Mouse (Mus musculus) liver, embryonic 14.5 days (tissue): Measurements from ENCODE around the gene Prkn. TPM values are rescaled to one million over a fixed set of nuclear protein-coding genes. Genes with fewer than 3 reads are reported as not detected.

Experiments used
- ATAC-seq: fragments of 200-750 bp; cut with Nextera tagmentation; 2 replicates; pipeline ENCODE4 v1.8.0; 2017; ENCODE audit warnings: moderate number of reproducible peaks, mild to moderate bottlenecking, moderate library complexity; ENCODE audit not compliant: insufficient read depth
- DNase-seq, 3 experiments: peaks; one replicate each; pipeline ENCODE4 v3.0.0-alpha.2; 2012 to 2013; ENCODE audit warnings: low read depth in 3 of 3, low spot score in 3 of 3
- H3K27ac ChIP-seq: fragments of 300-500 bp; sonication (generic); 2 replicates; pipeline ENCODE4 v1.5.1; 2014; ENCODE audit warnings: moderate library complexity, mild to moderate bottlenecking, control low read depth, inconsistent platforms
- H3K27me3 ChIP-seq: fragments of 300-500 bp; sonication (generic); 2 replicates; pipeline ENCODE4 v1.6.1; 2014; ENCODE audit warnings: mild to moderate bottlenecking, low read length, moderate library complexity; ENCODE audit not compliant: control insufficient read depth, insufficient read depth
- H3K36me3 ChIP-seq: fragments of 300-500 bp; sonication (generic); replicated peaks from 2 replicates; pipeline ENCODE4 v1.6.1; 2014; ENCODE audit warnings: low read depth; ENCODE audit not compliant: control insufficient read depth, insufficient read depth
- H3K4me1 ChIP-seq, 2 experiments: fragments of 200-500 bp in 1 of 2; fragments of 300-500 bp in 1 of 2; sonication (generic) in 1 of 2; replicated peaks; 2 replicates each; pipeline ENCODE4 v1.6.1; 2012 to 2014; ENCODE audit warnings: antibody characterized with exemption in 1 of 2, inconsistent platforms in 1 of 2, low read length in 1 of 2; ENCODE audit not compliant: control insufficient read depth in 2 of 2, insufficient read depth in 2 of 2
- H3K4me2 ChIP-seq: fragments of 300-500 bp; sonication (generic); 2 replicates; pipeline ENCODE4 v1.6.1; 2014; ENCODE audit warnings: low read depth, mild to moderate bottlenecking, control low read depth, moderate library complexity
- H3K4me3 ChIP-seq, 2 experiments: fragments of 200-500 bp in 1 of 2; fragments of 300-500 bp in 1 of 2; sonication (generic) in 1 of 2; 2 replicates each; pipeline ENCODE4 v1.5.1; 2012 to 2014; ENCODE audit warnings: low read depth in 2 of 2, low read length in 2 of 2, mild to moderate bottlenecking in 2 of 2, control low read depth in 1 of 2, inconsistent platforms in 1 of 2, moderate library complexity in 1 of 2; ENCODE audit not compliant: insufficient read depth in 1 of 2
- H3K9ac ChIP-seq: fragments of 300-500 bp; sonication (generic); replicated peaks from 2 replicates; pipeline ENCODE4 v1.6.1; 2014; ENCODE audit warnings: mild to moderate bottlenecking, control low read depth, moderate library complexity
- H3K9me3 ChIP-seq: fragments of 300-500 bp; sonication (generic); 2 replicates; pipeline ENCODE4 v1.6.1; 2016; ENCODE audit warnings: low read length, mixed read lengths; ENCODE audit not compliant: control insufficient read depth
- CTCF ChIP-seq: IDR thresholded peaks from 2 replicates; pipeline ENCODE4 v1.5.1; 2016; ENCODE audit warnings: antibody characterized with exemption, low read depth, control low read depth
- EP300 ChIP-seq: IDR thresholded peaks from 2 replicates; pipeline ENCODE4 v1.6.1; 2016; ENCODE audit warnings: antibody characterized with exemption, low read depth
- WGBS: fragments of 180-500 bp; shearing (Covaris S2); extraction: QIAGEN DNeasy Blood & Tissue Kit; methylation state at CpG from one replicate; pipeline ENCODE4 v1.1.7; 2014; ENCODE audit not compliant: insufficient replicate concordance; 5-methylcytosine and 5-hydroxymethylcytosine counted together
- polyA plus RNA-seq, 2 experiments: library from polyadenylated mRNA; depleted of rRNA in 1 of 2; stranded (reverse) in 1 of 2; unstranded in 1 of 2; fragments of >200 nt; fragmentation: Nextera tagmentation in 1 of 2; extraction: Ambion mirVana in 1 of 2; gene quantifications; 2 replicates each; pipeline versions ENCODE4 v1.2.1 to v1.2.3; 2012 to 2014

Prkn gene
- polyA plus RNA-seq, 2 experiments = 0.17 to 0.61 TPM

DNA sequence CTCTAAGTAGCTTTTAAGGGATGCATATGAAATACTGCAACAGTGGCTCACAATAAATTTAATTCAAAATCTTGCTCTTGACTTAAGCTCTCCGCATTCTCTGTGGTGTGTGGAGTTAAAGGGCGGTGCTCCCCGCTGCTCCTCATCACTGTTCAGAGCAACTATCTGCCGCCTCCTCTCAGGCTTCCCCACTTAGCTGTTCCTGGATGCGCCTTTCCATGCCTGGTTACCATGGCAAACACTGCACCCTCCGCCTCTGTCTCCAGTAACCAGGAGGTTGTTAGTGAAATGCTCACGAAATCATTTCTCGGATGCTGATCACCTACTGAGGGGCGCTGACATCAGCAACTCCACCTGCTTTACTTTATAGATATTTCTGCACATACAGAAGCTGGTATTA is 1080.8 kb downstream of the Prkn start:
- DNase-seq = no peak
- no peak for ATAC-seq
- no peak overlapping the region for H3K9ac ChIP-seq
- no peak overlapping the region for H3K27ac ChIP-seq
- H3K9me3 ChIP-seq = no peaks in the 10 kb centered on the region
- H3K27me3 ChIP-seq = no peaks in the 10 kb centered on the region
- no peak overlapping the region for H3K4me3 ChIP-seq
- H3K36me3 ChIP-seq = no peaks in the 10 kb centered on the region
- no peak for TF ChIP-seq EP300
- TF ChIP-seq CTCF = no peak
- no peak overlapping the region for H3K4me2 ChIP-seq
- 66% methylated on average over 9 of the region's 9 CpGs for WGBS
- H3K4me1 ChIP-seq = no peaks in the 10 kb centered on the region

DNA sequence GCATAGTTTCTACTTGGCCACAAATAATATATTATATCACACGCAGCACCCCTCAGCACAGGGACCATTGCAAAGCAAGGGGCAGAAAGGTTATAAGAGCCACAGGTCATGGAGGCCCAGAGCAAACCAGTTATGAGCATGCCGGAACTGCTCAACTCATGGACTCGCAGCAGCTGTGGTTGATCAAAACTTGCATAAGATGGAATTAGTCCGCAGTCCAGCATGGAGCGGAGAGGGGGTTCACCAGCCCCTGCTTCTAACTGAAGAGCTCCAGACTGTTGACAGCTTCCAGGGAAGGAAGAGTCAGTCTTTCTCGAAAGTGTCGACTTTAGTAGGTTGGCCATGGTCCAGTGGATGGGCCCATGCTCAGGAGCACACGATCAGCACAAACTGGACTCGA is 1083.8 kb downstream of the Prkn start:
- Histone ChIP-seq H3K4me3 (no peak overlapping the region), H3K9me3 (no peaks in the 10 kb centered on the region), H3K36me3 (no peaks in the 10 kb centered on the region), H3K4me1 (no peaks in the 10 kb centered on the region), H3K4me2 (no peak overlapping the region), H3K27ac (no peak overlapping the region), H3K9ac (no peak overlapping the region), H3K27me3 (no peaks in the 10 kb centered on the region)
- WGBS = 74% methylated on average over 9 of the region's 9 CpGs
- TF ChIP-seq CTCF = no peak
- no peak for TF ChIP-seq EP300
- DNase-seq = no peak
- no peak for ATAC-seq

DNA sequence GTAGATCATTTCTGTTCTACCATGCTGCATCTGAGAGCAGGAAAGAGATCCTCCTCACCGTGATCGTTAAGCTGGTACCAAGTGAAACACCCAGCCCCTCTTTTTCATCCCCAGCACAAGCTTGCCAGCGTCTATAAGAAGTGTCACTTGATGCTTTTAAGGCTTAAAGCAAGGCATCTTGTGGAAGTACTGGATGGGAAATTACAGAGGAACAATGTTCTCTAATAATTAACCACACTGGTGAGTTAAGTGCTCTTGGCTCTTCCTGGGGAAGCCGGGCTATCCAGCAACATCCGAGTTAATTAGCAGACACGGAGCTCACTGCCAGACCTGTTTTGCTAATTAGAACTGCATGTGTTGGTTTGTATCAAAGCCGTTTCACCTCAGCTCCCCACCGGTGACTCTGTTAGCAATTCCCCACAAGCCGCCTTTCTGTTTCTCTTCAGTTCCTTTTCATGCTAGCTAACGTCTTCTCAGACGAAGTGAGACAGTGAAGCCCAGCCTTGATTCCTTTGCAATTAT is 1086.7 kb downstream of the Prkn start:
- WGBS = 47% methylated on average over 11 of the region's 11 CpGs
- no peak overlapping the region for H3K4me2 ChIP-seq
- DNase-seq = no peak
- H3K27me3 ChIP-seq = no peaks in the 10 kb centered on the region
- no peaks in the 10 kb centered on the region for H3K4me1 ChIP-seq
- H3K27ac ChIP-seq = no peak overlapping the region
- no peak overlapping the region for H3K9ac ChIP-seq
- no peak overlapping the region for H3K4me3 ChIP-seq
- no peak for ATAC-seq
- H3K9me3 ChIP-seq = no peaks in the 10 kb centered on the region
- TF ChIP-seq EP300 (no peak), CTCF (no peak)
- H3K36me3 ChIP-seq = no peaks in the 10 kb centered on the region

DNA sequence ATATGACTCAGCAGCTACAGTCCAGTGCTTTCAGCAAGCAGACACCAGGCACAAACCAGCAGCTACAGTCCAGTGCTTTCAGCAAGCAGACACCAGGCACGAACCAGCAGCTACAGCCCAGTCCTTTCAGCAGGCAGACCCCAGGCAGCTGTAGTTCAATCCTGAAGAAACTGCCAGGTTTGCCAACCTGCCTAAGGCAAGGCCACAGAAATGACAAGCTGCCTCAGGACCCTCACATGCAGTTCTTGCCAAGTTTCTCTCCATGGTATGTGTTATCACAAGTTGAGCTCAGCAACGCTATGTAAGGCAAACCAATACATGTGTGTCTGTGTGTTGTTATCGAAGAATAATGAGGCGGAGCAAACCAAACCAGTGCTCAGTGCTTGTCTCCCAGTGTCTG is 1091.5 kb downstream of the Prkn start:
- Histone ChIP-seq H3K4me3 (no peak overlapping the region), H3K4me1 (no peaks in the 10 kb centered on the region), H3K27ac (no peak overlapping the region), H3K9ac (no peak overlapping the region), H3K36me3 (no peaks in the 10 kb centered on the region), H3K4me2 (no peak overlapping the region), H3K27me3 (no peaks in the 10 kb centered on the region), H3K9me3 (no peaks in the 10 kb centered on the region)
- WGBS = 58% methylated on average over 4 of the region's 4 CpGs
- TF ChIP-seq CTCF = no peak
- TF ChIP-seq EP300 = no peak
- ATAC-seq = no peak
- DNase-seq = no peak

DNA sequence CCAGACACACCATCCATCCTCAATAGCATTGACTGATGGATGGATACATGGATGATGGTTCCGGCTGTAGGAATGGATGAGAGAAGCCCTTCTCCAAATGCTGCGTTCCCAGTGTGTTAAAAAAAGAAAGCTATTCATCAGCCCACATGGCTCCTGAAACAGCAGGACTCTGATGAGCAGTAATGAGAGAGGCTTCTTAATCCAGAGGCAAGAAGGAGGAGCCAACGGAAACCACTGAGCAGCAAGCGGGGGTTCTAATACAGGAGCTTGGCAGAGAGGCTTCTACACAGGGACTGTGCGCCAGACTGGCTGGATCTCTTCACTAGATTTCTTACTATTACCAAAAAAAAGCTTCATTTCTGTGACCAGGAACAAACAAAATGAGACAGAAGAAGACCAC is 1093.6 kb downstream of the Prkn start:
- ATAC-seq = no peak
- Histone ChIP-seq H3K4me1 (no peaks in the 10 kb centered on the region), H3K36me3 (no peaks in the 10 kb centered on the region), H3K27me3 (no peaks in the 10 kb centered on the region), H3K4me3 (no peak overlapping the region), H3K9me3 (no peaks in the 10 kb centered on the region), H3K27ac (no peak overlapping the region), H3K9ac (no peak overlapping the region), H3K4me2 (no peak overlapping the region)
- TF ChIP-seq CTCF (no peak), EP300 (no peak)
- WGBS = 63% methylated on average over 5 of the region's 5 CpGs
- DNase-seq = no peak

DNA sequence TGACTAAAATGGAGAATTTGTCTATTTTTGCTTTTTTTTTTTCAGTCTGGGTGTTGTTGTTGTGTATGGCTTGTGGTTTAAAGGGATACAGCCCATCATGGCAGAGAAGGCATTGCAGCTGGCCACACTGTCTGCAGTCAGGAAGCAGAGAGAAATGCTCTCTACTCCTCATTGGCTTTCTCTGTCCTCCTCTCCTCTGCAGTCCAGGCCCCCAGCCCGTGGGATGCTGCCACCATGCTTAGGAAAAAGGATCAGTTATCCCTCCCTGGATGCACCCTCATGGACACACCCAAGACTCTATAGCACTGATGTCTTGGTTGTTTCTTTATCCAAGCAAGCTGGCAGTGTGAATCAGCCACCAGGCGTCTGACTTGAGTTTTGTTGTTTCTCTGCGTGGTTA is 1107.3 kb downstream of the Prkn start:
- WGBS = 44% methylated on average over 3 of the region's 3 CpGs
- Histone ChIP-seq H3K9ac (no peak overlapping the region), H3K4me2 (no peak overlapping the region), H3K4me3 (no peak overlapping the region), H3K27me3 (no peaks in the 10 kb centered on the region), H3K9me3 (no peaks in the 10 kb centered on the region), H3K4me1 (no peaks in the 10 kb centered on the region), H3K27ac (no peak overlapping the region), H3K36me3 (no peaks in the 10 kb centered on the region)
- DNase-seq = no peak
- no peak for ATAC-seq
- no peak for TF ChIP-seq CTCF
- no peak for TF ChIP-seq EP300
